Mouse (Mus musculus) MEL (cell line): Measurements from ENCODE around the gene Prdm15.
A peak's percentile ranks its signal among the peaks of the same experiment; 100 is the strongest.

Experiments used
- CTCF ChIP-seq, 3 experiments: IDR thresholded peaks in 2 of 3; conservative IDR thresholded peaks in 1 of 3; 2 replicates each; pipeline ENCODE4 v1.5.1; 2011 to 2012; ENCODE audit warnings: low read length in 3 of 3, low read depth in 2 of 3, mild to moderate bottlenecking in 2 of 3, improper control_type of control experiment in 1 of 3, inconsistent platforms in 1 of 3, mixed read lengths in 1 of 3, moderate library complexity in 1 of 3; ENCODE audit not compliant: control insufficient read depth in 1 of 3, insufficient read depth in 1 of 3, poor library complexity in 1 of 3, severe bottlenecking in 1 of 3
- MYB ChIP-seq: IDR thresholded peaks from 2 replicates; pipeline ENCODE4 v1.6.1; 2011; ENCODE audit warnings: mild to moderate bottlenecking, low read depth, low read length, improper control_type of control experiment
- POLR2A ChIP-seq, 2 experiments: IDR thresholded peaks; 2 replicates each; pipeline ENCODE4 v1.6.1; 2011 to 2012; ENCODE audit warnings: low read length in 2 of 2, mild to moderate bottlenecking in 2 of 2, control low read depth in 1 of 2, improper control_type of control experiment in 1 of 2, low read depth in 1 of 2, moderate library complexity in 1 of 2; ENCODE audit not compliant: control insufficient read depth in 1 of 2, insufficient read depth in 1 of 2, poor library complexity in 1 of 2
- ZMIZ1 ChIP-seq: IDR thresholded peaks from 2 replicates; pipeline ENCODE4 v1.6.1; 2012; ENCODE audit warnings: low read depth, mild to moderate bottlenecking, inconsistent platforms, low read length, improper control_type of control experiment, moderate library complexity

- no peak for TF ChIP-seq CTCF (IDR thresholded peaks at IDR 0.05 in 2 of 3, conservative IDR thresholded peaks at IDR 0.05 in 1 of 3; ENCODE audit: control insufficient read depth in 1 of 3, insufficient read depth in 1 of 3, low read depth in 2 of 3, low read length in 3 of 3, poor library complexity in 1 of 3, severe bottlenecking in 1 of 3)
- peak; percentile 31 to 85; a peak in 3 of 4 replicates for TF ChIP-seq POLR2A (IDR thresholded peaks at IDR 0.05; ENCODE audit: control insufficient read depth in 1 of 2, insufficient read depth in 1 of 2, low read depth in 1 of 2, low read length in 2 of 2, poor library complexity in 1 of 2)
- TF ChIP-seq MYB: no peak
- no peak for TF ChIP-seq ZMIZ1
Measured at GRCm38 (mm10) chr16:97851741-97852319, at the start of gene Prdm15.
